Mouse (Mus musculus) CH12.LX (cell line): Measurements from ENCODE around the gene Terf2.

Experiments used
- CTCF ChIP-seq, 2 experiments: IDR thresholded peaks in 1 of 2; conservative IDR thresholded peaks in 1 of 2; 2 replicates each; pipeline ENCODE4 v1.5.1; 2011 to 2012; ENCODE audit warnings: low read depth in 2 of 2, low read length in 2 of 2, improper control_type of control experiment in 1 of 2, inconsistent platforms in 1 of 2, mild to moderate bottlenecking in 1 of 2, moderate library complexity in 1 of 2
- KAT2A ChIP-seq: IDR thresholded peaks from 2 replicates; pipeline ENCODE4 v1.6.1; 2012; ENCODE audit warnings: low read length, improper control_type of control experiment, inconsistent platforms; ENCODE audit not compliant: insufficient replicate concordance
- POLR2A ChIP-seq: IDR thresholded peaks from 2 replicates; pipeline ENCODE4 v1.6.1; 2011; ENCODE audit warnings: low read depth, mild to moderate bottlenecking, improper control_type of control experiment, low read length

- no peak for TF ChIP-seq CTCF (conservative IDR thresholded peaks at IDR 0.05 in 1 of 2, IDR thresholded peaks at IDR 0.05 in 1 of 2; ENCODE audit: low read depth in 2 of 2, low read length in 2 of 2)
- TF ChIP-seq POLR2A: peak; percentile 86
- TF ChIP-seq KAT2A: 0 out of 2 replicates have a peak, but pooled peaks have one; percentile 40
Measured at GRCm38 (mm10) chr8:107048061-107048941, 48.0 kb downstream of the Terf2 start, which contains the start of gene Pdf.
